31 mouse cellular contexts compared by ENCODE assay signal in genomic region chr2:145248185-145248584, GRCm38 (mm10).
DNase-seq lines count a peak whose midpoint lies in the region; ATAC-seq and TF ChIP-seq lines count a peak whose summit lies in the region.
"Had no signal": no experiment of that assay in that cellular context is flagged by ENCODE, and none has a peak within 500 bp of the region (broad histone marks: within the 10 kb centered on the region; RNA-seq: fewer than 3 reads in every experiment).

No protein-coding gene starts in this region.

- intact Hi-C loops in left cerebral cortex, postnatal 4 days (cut with DNase I): no loop called here

- no peak for TF ChIP-seq CTCF in embryonic fibroblast, embryonic 13.5 days (IDR thresholded peaks at IDR 0.05; ENCODE audit: borderline replicate concordance, insufficient read depth, low read length)

- TF ChIP-seq POLR2A in embryonic fibroblast, embryonic 13.5 days (IDR thresholded peaks at IDR 0.05; ENCODE audit: low read depth, low read length): no peak

- H3K36me3 ChIP-seq in hindbrain, embryonic 14.5 days (replicated peaks; ENCODE audit: control insufficient read depth, insufficient read depth): no peaks in the 10 kb centered on the region
- H3K36me3 ChIP-seq in hindbrain, embryonic 10.5 days: no peaks in the 10 kb centered on the region
- H3K36me3 ChIP-seq in heart, embryonic 12.5 days: no peaks in the 10 kb centered on the region
- H3K36me3 ChIP-seq: embryonic facial prominence, embryonic 12.5 days; heart, embryonic 15.5 days; limb, embryonic 13.5 days; liver, embryonic 13.5 days; midbrain, embryonic 12.5 days had no signal

- no peaks in the 10 kb centered on the region for H3K9me3 ChIP-seq in hindbrain, embryonic 14.5 days (ENCODE audit: control insufficient read depth, low read length)
- no peaks in the 10 kb centered on the region for H3K9me3 ChIP-seq in hindbrain, embryonic 10.5 days
- no peaks in the 10 kb centered on the region for H3K9me3 ChIP-seq in heart, embryonic 12.5 days (replicated peaks)
- H3K9me3 ChIP-seq: embryonic facial prominence, embryonic 12.5 days; heart, embryonic 15.5 days; limb, embryonic 13.5 days; liver, embryonic 13.5 days; megakaryocyte, embryonic 14.5 days; midbrain, embryonic 12.5 days had no signal

- no peak overlapping the region for H3K9ac ChIP-seq in hindbrain, embryonic 14.5 days
- H3K9ac ChIP-seq in heart, embryonic 12.5 days: no peak overlapping the region
- H3K9ac ChIP-seq: embryonic facial prominence, embryonic 12.5 days; heart, embryonic 15.5 days; limb, embryonic 13.5 days; liver, embryonic 13.5 days; midbrain, embryonic 12.5 days had no signal

- H3K27me3 ChIP-seq in hindbrain, embryonic 14.5 days (ENCODE audit: control insufficient read depth, insufficient read depth, low read length): no peaks in the 10 kb centered on the region
- no peaks in the 10 kb centered on the region for H3K27me3 ChIP-seq in hindbrain, embryonic 10.5 days (ENCODE audit: insufficient read depth, poor library complexity, severe bottlenecking)
- H3K27me3 ChIP-seq in heart, embryonic 12.5 days (replicated peaks): no peaks in the 10 kb centered on the region
- H3K27me3 ChIP-seq: embryonic facial prominence, embryonic 12.5 days; heart, embryonic 15.5 days; limb, embryonic 13.5 days; liver, embryonic 13.5 days; megakaryocyte, embryonic 14.5 days; midbrain, embryonic 12.5 days had no signal

- ATAC-seq in hindbrain, embryonic 14.5 days (ENCODE audit: low FRiP score): peak; percentile 37; the same call in 1 of the 2 replicates
- no peak for ATAC-seq in heart, embryonic 12.5 days (ENCODE audit: insufficient number of reproducible peaks, low FRiP score)
- ATAC-seq: CD4-positive, CD25-positive, alpha-beta regulatory T cell, adult 4 months; forebrain, embryonic 16.5 days; intestine, postnatal 0 days; lung, postnatal 0 days had no signal

- no peak overlapping the region for H3K4me2 ChIP-seq in hindbrain, embryonic 14.5 days (replicated peaks)
- H3K4me2 ChIP-seq in heart, embryonic 12.5 days: no peak overlapping the region
- H3K4me2 ChIP-seq: embryonic facial prominence, embryonic 12.5 days; heart, embryonic 15.5 days; limb, embryonic 13.5 days; liver, embryonic 13.5 days; midbrain, embryonic 12.5 days had no signal

- no peak overlapping the region for H3K4me3 ChIP-seq in hindbrain, embryonic 14.5 days (replicated peaks; ENCODE audit: low read length)
- no peak overlapping the region for H3K4me3 ChIP-seq in hindbrain, embryonic 10.5 days
- no peak overlapping the region for H3K4me3 ChIP-seq in embryonic fibroblast, embryonic 13.5 days (ENCODE audit: insufficient read depth, low read length)
- H3K4me3 ChIP-seq in heart, embryonic 12.5 days: no peak overlapping the region
- H3K4me3 ChIP-seq: embryonic facial prominence, embryonic 12.5 days; erythroblast, embryonic 14.5 days; heart, embryonic 15.5 days; left cerebral cortex, adult 2 months; limb, embryonic 13.5 days; liver, embryonic 13.5 days; megakaryocyte, embryonic 14.5 days; midbrain, embryonic 12.5 days had no signal

- H3K27ac ChIP-seq in hindbrain, embryonic 14.5 days: no peak overlapping the region
- no peak overlapping the region for H3K27ac ChIP-seq in hindbrain, embryonic 10.5 days
- peak overlapping the region; percentile 8; the same call in 1 of the 2 replicates for H3K27ac ChIP-seq in embryonic fibroblast, embryonic 13.5 days (ENCODE audit: insufficient read depth, low read length)
- no peak overlapping the region for H3K27ac ChIP-seq in heart, embryonic 12.5 days (ENCODE audit: poor library complexity, severe bottlenecking)
- H3K27ac ChIP-seq: embryonic facial prominence, embryonic 12.5 days; heart, embryonic 15.5 days; left cerebral cortex, adult 2 months; limb, embryonic 13.5 days; liver, embryonic 13.5 days; midbrain, embryonic 12.5 days had no signal

- no peak for DNase-seq in hindbrain, embryonic 14.5 days (ENCODE audit: low spot score)
- no peak for DNase-seq in hindbrain, embryonic 10.5 days (ENCODE audit: low spot score)
- DNase-seq in left cerebral cortex, postnatal 4 days: peak; percentile 8
- no peak for DNase-seq in left cerebral cortex, adult 18-20 months (ENCODE audit: low spot score in 2 of 2)
- DNase-seq in adrenal gland, postnatal 25 days: peak; percentile 17
- DNase-seq: cerebellum, adult 11 months; cerebellum, adult 9-10 months; cerebellum, postnatal 36 days; embryo, embryonic 11 days; kidney, adult 9 months; kidney, postnatal 10 days; liver, embryonic 13.5 days; lung, adult 18-20 months; lung, postnatal 4 days; right cerebral cortex, adult 18-20 months; spleen, adult 18-20 months; thymus, adult 2 months; thymus, postnatal 36 days had no signal

- H3K4me1 ChIP-seq in hindbrain, embryonic 14.5 days (replicated peaks; ENCODE audit: control insufficient read depth, insufficient read depth, low read length): no peaks in the 10 kb centered on the region
- H3K4me1 ChIP-seq in hindbrain, embryonic 10.5 days (replicated peaks): no peaks in the 10 kb centered on the region
- 0 out of 2 replicates have a peak, but pooled peaks cover 4% of the 10 kb centered on the region for H3K4me1 ChIP-seq in embryonic fibroblast, embryonic 13.5 days (ENCODE audit: control insufficient read depth, insufficient read depth, low read length)
- no peaks in the 10 kb centered on the region for H3K4me1 ChIP-seq in heart, embryonic 12.5 days (replicated peaks)
- H3K4me1 ChIP-seq: embryonic facial prominence, embryonic 12.5 days; heart, embryonic 15.5 days; limb, embryonic 13.5 days; liver, embryonic 13.5 days; midbrain, embryonic 12.5 days had no signal

- 82% methylated on average over 3 of the region's 3 CpGs for WGBS in hindbrain, embryonic 14.5 days
- WGBS in hindbrain, embryonic 10.5 days: 87% methylated on average over 3 of the region's 3 CpGs
- 79% methylated on average over 3 of the region's 3 CpGs for WGBS in heart, embryonic 12.5 days

Comparison
In these comparisons a context has a peak if more than half of its experiments do, and no peak if none do; other contexts are left out.
1. DNase-seq: peak in left cerebral cortex, postnatal 4 days (single experiment) and adrenal gland, postnatal 25 days (single experiment); none in hindbrain, embryonic 14.5 days (single experiment), hindbrain, embryonic 10.5 days (single experiment) and left cerebral cortex, adult 18-20 months (0 of 2).